Mouse (Mus musculus) lung, postnatal 0 days (tissue): ENCODE data around the gene Dgkq.

Experiments used
- CTCF ChIP-seq: IDR thresholded peaks from 2 replicates; pipeline ENCODE4 v1.5.1; 2016; ENCODE audit warnings: antibody characterized with exemption, mild to moderate bottlenecking
- EP300 ChIP-seq: IDR thresholded peaks from 2 replicates; pipeline ENCODE4 v1.6.1; 2016; ENCODE audit warnings: antibody characterized with exemption, mild to moderate bottlenecking, control low read depth

DNA sequence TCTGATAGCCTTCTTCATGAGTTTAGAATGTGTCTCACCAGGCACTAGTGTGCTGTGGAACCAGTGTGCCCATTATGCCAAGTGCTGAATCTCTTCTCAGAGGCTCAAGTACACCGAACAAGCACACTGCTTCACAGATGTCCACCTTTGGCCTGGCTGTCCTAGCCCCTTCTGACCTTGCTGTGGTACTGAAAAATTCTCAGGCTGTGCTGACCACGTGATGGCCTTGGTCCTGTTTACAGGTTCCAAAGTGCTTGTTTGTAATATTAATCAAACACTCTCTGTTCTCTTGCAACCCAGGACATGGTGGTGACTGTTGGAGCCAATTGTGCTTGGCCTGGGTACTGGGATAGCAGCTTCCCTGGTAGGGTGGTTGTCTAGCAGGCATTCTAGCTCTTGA lies 5.2 kb upstream of the Dgkq start:
- TF ChIP-seq EP300 (no peak), CTCF (no peak)
